Mouse (Mus musculus) thymus, postnatal 4 days (tissue): ENCODE results near the gene Ntn5.
A peak's percentile ranks its signal among the peaks of the same experiment; 100 is the strongest.
"Not testable (repeated sequence)": the region's sequence is repeated elsewhere in the genome, so short reads cannot be mapped to it uniquely, and the experiment has no call there.

Source experiments
- DNase-seq: peaks from one replicate; pipeline ENCODE4 v3.0.0; 2021

Ntn5 gene

GRCm38 (mm10) chr7:45660746-45661478 is 22.9 kb upstream of the Ntn5 start:
- DNase-seq = no peak

- DNase-seq = not testable (repeated sequence)
Observed at GRCm38 (mm10) chr7:45661702-45662101, 22.1 kb upstream of the Ntn5 start.

- DNase-seq = no peak
Observed at GRCm38 (mm10) chr7:45665303-45666138, 18.3 kb upstream of the Ntn5 start.

- no peak for DNase-seq
Observed at GRCm38 (mm10) chr7:45666161-45666560, 17.7 kb upstream of the Ntn5 start, which contains the start of gene Fut2. Fut2 (minus strand) TSS chr7:45666394.

- DNase-seq = no peak
Observed at GRCm38 (mm10) chr7:45667761-45668160, 16.1 kb upstream of the Ntn5 start.

GRCm38 (mm10) chr7:45668921-45669320 is 14.9 kb upstream of the Ntn5 start:
- no peak for DNase-seq

GRCm38 (mm10) chr7:45677627-45678295 is 6.1 kb upstream of the Ntn5 start:
- no peak for DNase-seq

GRCm38 (mm10) chr7:45678513-45678912 is 5.3 kb upstream of the Ntn5 start:
- no peak for DNase-seq

GRCm38 (mm10) chr7:45679966-45680621 is 3.7 kb upstream of the Ntn5 start:
- DNase-seq = no peak

- peak; percentile 32 for DNase-seq
Observed at GRCm38 (mm10) chr7:45681046-45681736, 2.6 kb upstream of the Ntn5 start.

GRCm38 (mm10) chr7:45682144-45683126 is 1.4 kb upstream of the Ntn5 start:
- DNase-seq = peak; percentile 95

- no peak for DNase-seq
Observed at GRCm38 (mm10) chr7:45685811-45686210, 2.0 kb downstream of the Ntn5 start.

- no peak for DNase-seq
Observed at GRCm38 (mm10) chr7:45686841-45687240, 3.0 kb downstream of the Ntn5 start.

- no peak for DNase-seq
Observed at GRCm38 (mm10) chr7:45689099-45689498, 5.3 kb downstream of the Ntn5 start.

GRCm38 (mm10) chr7:45689800-45690199 is 6.0 kb downstream of the Ntn5 start:
- no peak for DNase-seq

- DNase-seq = no peak
Observed at GRCm38 (mm10) chr7:45692364-45692763, 8.5 kb downstream of the Ntn5 start.

- peak; percentile 24 for DNase-seq
Observed at GRCm38 (mm10) chr7:45693921-45694591, 10.2 kb downstream of the Ntn5 start, which contains the start of gene Sec1. Sec1 (minus strand) TSS chr7:45694402.

- peak; percentile 57 for DNase-seq
Observed at GRCm38 (mm10) chr7:45695098-45695497, 11.3 kb downstream of the Ntn5 start.

GRCm38 (mm10) chr7:45697894-45698293 is 14.1 kb downstream of the Ntn5 start:
- peak; percentile 24 for DNase-seq

- DNase-seq = peak; percentile 66
Observed at GRCm38 (mm10) chr7:45699523-45700141, 15.8 kb downstream of the Ntn5 start, which contains the start of gene Car11. Car11 (plus strand) TSS chr7:45699843.
